Mouse (Mus musculus): Measurements from ENCODE around the gene Cars2. TPM values are rescaled to one million over a fixed set of nuclear protein-coding genes. Genes with fewer than 3 reads are reported as not detected.
A peak's percentile ranks its signal among the peaks of the same experiment; 100 is the strongest.
"Not testable (repeated sequence)": the region's sequence is repeated elsewhere in the genome, so short reads cannot be mapped to it uniquely, and the experiment has no call there.

Cars2 gene
- polyA plus RNA-seq, 1 experiment: 19.0 TPM

GRCm38 (mm10) chr8:11475397-11475796, 75.2 kb downstream of the Cars2 start:
- no peaks in the 10 kb centered on the region for H3K36me3 ChIP-seq (ENCODE audit: control insufficient read depth, insufficient read depth)
- TF ChIP-seq USF1 (IDR thresholded peaks at IDR 0.05; ENCODE audit: low read depth) (no peak), CTCF (IDR thresholded peaks at IDR 0.05; ENCODE audit: control insufficient read depth, insufficient read depth, insufficient read length) (no peak), FOSL1 (IDR thresholded peaks at IDR 0.05; ENCODE audit: insufficient read depth, low read length, poor library complexity, severe bottlenecking) (no peak)
- H3K79me2 ChIP-seq (ENCODE audit: control insufficient read depth, insufficient read depth): no peaks in the 10 kb centered on the region
- no peak overlapping the region for H3K4me3 ChIP-seq (ENCODE audit: insufficient read depth, poor library complexity, severe bottlenecking)
- no peaks in the 10 kb centered on the region for H3K27me3 ChIP-seq (ENCODE audit: control insufficient read depth, insufficient read depth, insufficient read length)
- H3K79me3 ChIP-seq (ENCODE audit: low read depth): no peaks in the 10 kb centered on the region
- no peak overlapping the region for H3ac ChIP-seq (ENCODE audit: control insufficient read depth, insufficient read length, low read depth)

- Histone ChIP-seq H3K36me3 (ENCODE audit: control insufficient read depth, insufficient read depth) (no peaks in the 10 kb centered on the region), H3K79me3 (ENCODE audit: low read depth) (no peaks in the 10 kb centered on the region), H3K79me2 (ENCODE audit: control insufficient read depth, insufficient read depth) (no peaks in the 10 kb centered on the region), H3K4me3 (ENCODE audit: insufficient read depth, poor library complexity, severe bottlenecking) (no peak overlapping the region), H3ac (ENCODE audit: control insufficient read depth, insufficient read length, low read depth) (no peak overlapping the region), H3K27me3 (ENCODE audit: control insufficient read depth, insufficient read depth, insufficient read length) (no peaks in the 10 kb centered on the region)
- no peak for TF ChIP-seq MYOG (IDR thresholded peaks at IDR 0.05; ENCODE audit: control insufficient read depth, extremely low read depth, insufficient read length)
- no peak for TF ChIP-seq MYOD1 (IDR thresholded peaks at IDR 0.05; ENCODE audit: control insufficient read depth, insufficient read length, low read depth)
- no peak for TF ChIP-seq USF1 (IDR thresholded peaks at IDR 0.05; ENCODE audit: low read depth)
- TF ChIP-seq CTCF (IDR thresholded peaks at IDR 0.05; ENCODE audit: control insufficient read depth, insufficient read depth, insufficient read length): no peak
- TF ChIP-seq MAX (IDR thresholded peaks at IDR 0.05): no peak
- no peak for TF ChIP-seq FOSL1 (IDR thresholded peaks at IDR 0.05; ENCODE audit: insufficient read depth, low read length, poor library complexity, severe bottlenecking)
- no peak for TF ChIP-seq CEBPB (IDR thresholded peaks at IDR 0.05; ENCODE audit: low read depth)
These were observed 77.5 kb downstream of the Cars2 start for GRCm38 (mm10) chr8:11473072-11473471.

- TF ChIP-seq MYOD1 (IDR thresholded peaks at IDR 0.05; ENCODE audit: control insufficient read depth, insufficient read length, low read depth): no peak
- no peak for TF ChIP-seq FOSL1 (IDR thresholded peaks at IDR 0.05; ENCODE audit: insufficient read depth, low read length, poor library complexity, severe bottlenecking)
- no peak for TF ChIP-seq CTCF (IDR thresholded peaks at IDR 0.05; ENCODE audit: control insufficient read depth, insufficient read depth, insufficient read length)
- no peak for TF ChIP-seq MYOG (IDR thresholded peaks at IDR 0.05; ENCODE audit: control insufficient read depth, extremely low read depth, insufficient read length)
- no peak for TF ChIP-seq USF1 (IDR thresholded peaks at IDR 0.05; ENCODE audit: low read depth)
- no peak for TF ChIP-seq CEBPB (IDR thresholded peaks at IDR 0.05; ENCODE audit: low read depth)
- TF ChIP-seq MAX (IDR thresholded peaks at IDR 0.05): no peak
- Histone ChIP-seq H3K36me3 (ENCODE audit: control insufficient read depth, insufficient read depth) (no peaks in the 10 kb centered on the region), H3K4me3 (ENCODE audit: insufficient read depth, poor library complexity, severe bottlenecking) (no peak overlapping the region), H3ac (ENCODE audit: control insufficient read depth, insufficient read length, low read depth) (no peak overlapping the region), H3K79me2 (ENCODE audit: control insufficient read depth, insufficient read depth) (no peaks in the 10 kb centered on the region), H3K27me3 (ENCODE audit: control insufficient read depth, insufficient read depth, insufficient read length) (no peaks in the 10 kb centered on the region), H3K79me3 (ENCODE audit: low read depth) (no peaks in the 10 kb centered on the region)
These were observed 79.3 kb downstream of the Cars2 start for GRCm38 (mm10) chr8:11471309-11471708.

- Histone ChIP-seq H3K79me3 (ENCODE audit: low read depth) (no peaks in the 10 kb centered on the region), H3K27me3 (ENCODE audit: control insufficient read depth, insufficient read depth, insufficient read length) (no peaks in the 10 kb centered on the region)
- TF ChIP-seq USF1 (IDR thresholded peaks at IDR 0.05; ENCODE audit: low read depth): no peak
These were observed 79.9 kb downstream of the Cars2 start for GRCm38 (mm10) chr8:11470694-11471093.

GRCm38 (mm10) chr8:11469095-11469494, 81.5 kb downstream of the Cars2 start:
- Histone ChIP-seq H3K27me3 (ENCODE audit: control insufficient read depth, insufficient read depth, insufficient read length) (no peaks in the 10 kb centered on the region), H3K79me2 (ENCODE audit: control insufficient read depth, insufficient read depth) (no peaks in the 10 kb centered on the region), H3K4me3 (ENCODE audit: insufficient read depth, poor library complexity, severe bottlenecking) (no peak overlapping the region), H3K79me3 (ENCODE audit: low read depth) (no peaks in the 10 kb centered on the region), H3ac (ENCODE audit: control insufficient read depth, insufficient read length, low read depth) (no peak overlapping the region), H3K36me3 (ENCODE audit: control insufficient read depth, insufficient read depth) (no peaks in the 10 kb centered on the region)
- TF ChIP-seq CTCF (IDR thresholded peaks at IDR 0.05; ENCODE audit: control insufficient read depth, insufficient read depth, insufficient read length) (peak; percentile 27), MYOD1 (IDR thresholded peaks at IDR 0.05; ENCODE audit: control insufficient read depth, insufficient read length, low read depth) (no peak)

More at GRCm38 (mm10) chr8:11470694-11471093, 79.9 kb downstream of the Cars2 start:
- H3ac ChIP-seq (ENCODE audit: control insufficient read depth, insufficient read length, low read depth): no peak overlapping the region
- no peak overlapping the region for H3K4me3 ChIP-seq (ENCODE audit: insufficient read depth, poor library complexity, severe bottlenecking)
- H3K36me3 ChIP-seq (ENCODE audit: control insufficient read depth, insufficient read depth): no peaks in the 10 kb centered on the region
- no peaks in the 10 kb centered on the region for H3K79me2 ChIP-seq (ENCODE audit: control insufficient read depth, insufficient read depth)

GRCm38 (mm10) chr8:11466528-11466927, 84.1 kb downstream of the Cars2 start:
- H3K79me2 ChIP-seq (ENCODE audit: control insufficient read depth, insufficient read depth); H3ac ChIP-seq (ENCODE audit: control insufficient read depth, insufficient read length, low read depth); H3K27me3 ChIP-seq (ENCODE audit: control insufficient read depth, insufficient read depth, insufficient read length); H3K4me3 ChIP-seq (ENCODE audit: insufficient read depth, poor library complexity, severe bottlenecking); H3K79me3 ChIP-seq (ENCODE audit: low read depth); H3K36me3 ChIP-seq (ENCODE audit: control insufficient read depth, insufficient read depth): not testable (repeated sequence)

GRCm38 (mm10) chr8:11465619-11466018, 85.0 kb downstream of the Cars2 start:
- H3K36me3 ChIP-seq (ENCODE audit: control insufficient read depth, insufficient read depth): no peaks in the 10 kb centered on the region
- no peak overlapping the region for H3ac ChIP-seq (ENCODE audit: control insufficient read depth, insufficient read length, low read depth)
- TF ChIP-seq USF1 (IDR thresholded peaks at IDR 0.05; ENCODE audit: low read depth) (no peak), MAX (IDR thresholded peaks at IDR 0.05) (no peak), MYOG (IDR thresholded peaks at IDR 0.05; ENCODE audit: control insufficient read depth, extremely low read depth, insufficient read length) (no peak), CEBPB (IDR thresholded peaks at IDR 0.05; ENCODE audit: low read depth) (no peak), FOSL1 (IDR thresholded peaks at IDR 0.05; ENCODE audit: insufficient read depth, low read length, poor library complexity, severe bottlenecking) (no peak), MYOD1 (IDR thresholded peaks at IDR 0.05; ENCODE audit: control insufficient read depth, insufficient read length, low read depth) (no peak), CTCF (IDR thresholded peaks at IDR 0.05; ENCODE audit: control insufficient read depth, insufficient read depth, insufficient read length) (no peak)
- no peaks in the 10 kb centered on the region for H3K79me3 ChIP-seq (ENCODE audit: low read depth)
- no peaks in the 10 kb centered on the region for H3K79me2 ChIP-seq (ENCODE audit: control insufficient read depth, insufficient read depth)
- H3K27me3 ChIP-seq (ENCODE audit: control insufficient read depth, insufficient read depth, insufficient read length): no peaks in the 10 kb centered on the region
- no peak overlapping the region for H3K4me3 ChIP-seq (ENCODE audit: insufficient read depth, poor library complexity, severe bottlenecking)
